Mouse (Mus musculus) megakaryocyte-erythroid progenitor cell, adult 5-6 weeks (primary cell): ENCODE measurements around the gene Ptch2. TPM values are rescaled to one million over a fixed set of nuclear protein-coding genes. Genes with fewer than 3 reads are reported as not detected.

ENCODE experiments used
- ATAC-seq: replicated peaks from 2 replicates; pipeline ENCODE4 v1.8.0; 2016; ENCODE audit warnings: mild to moderate bottlenecking, inconsistent platforms; ENCODE audit not compliant: severe bottlenecking, poor library complexity, low FRiP score, low TSS enrichment
- total RNA-seq, 2 experiments: library from RNA; stranded (forward) in 1 of 2; stranded (reverse) in 1 of 2; fragments of 200-1000, 215-1000 nt in 1 of 2; fragments of >200 nt in 1 of 2; fragmentation: Nextera tagmentation in 1 of 2; gene quantifications; 2 replicates each; pipeline ENCODE4 v1.2.3; 2014 to 2017

Gene Ptch2
- total RNA-seq, 2 experiments from 2014 or later, result not detected

- no peak for ATAC-seq
Measured at GRCm38 (mm10) chr4:117125348-117125909, 29.6 kb downstream of the Ptch2 start, which contains the start of gene Btbd19. Btbd19 (minus strand) TSS chr4:117125725.

GRCm38 (mm10) chr4:117125910-117126674 is 30.2 kb downstream of the Ptch2 start:
- ATAC-seq, result no peak

- no peak for ATAC-seq
Measured at GRCm38 (mm10) chr4:117126675-117127290, 30.9 kb downstream of the Ptch2 start, which contains the start of gene Tctex1d4. Tctex1d4 (plus strand) TSS chr4:117126794.

- ATAC-seq, result no peak
Measured at GRCm38 (mm10) chr4:117127991-117128686, 32.3 kb downstream of the Ptch2 start.

- no peak for ATAC-seq
Measured at GRCm38 (mm10) chr4:117130790-117131189, 34.9 kb downstream of the Ptch2 start.

- ATAC-seq, result no peak
Measured at GRCm38 (mm10) chr4:117131198-117131597, 35.3 kb downstream of the Ptch2 start.

GRCm38 (mm10) chr4:117131890-117132793 is 36.3 kb downstream of the Ptch2 start:
- ATAC-seq, result no peak

- ATAC-seq, result no peak
Measured at GRCm38 (mm10) chr4:117132794-117133143, 36.9 kb downstream of the Ptch2 start.

- no peak for ATAC-seq
Measured at GRCm38 (mm10) chr4:117133366-117133796, 37.5 kb downstream of the Ptch2 start.

GRCm38 (mm10) chr4:117133817-117134600 is 38.1 kb downstream of the Ptch2 start, which contains the start of gene Plk3:
Plk3 (minus strand) TSS chr4:117133963.
- peak; percentile 93 for ATAC-seq

GRCm38 (mm10) chr4:117134601-117134995 is 38.7 kb downstream of the Ptch2 start:
- no peak for ATAC-seq

GRCm38 (mm10) chr4:117136034-117136433 is 40.2 kb downstream of the Ptch2 start:
- no peak for ATAC-seq

GRCm38 (mm10) chr4:117138295-117139216 is 42.7 kb downstream of the Ptch2 start:
- ATAC-seq, result no peak

GRCm38 (mm10) chr4:117139217-117139612 is 43.3 kb downstream of the Ptch2 start:
- ATAC-seq, result 0 out of 2 replicates have a peak, but pooled peaks have one; percentile 41

- no peak for ATAC-seq
Measured at GRCm38 (mm10) chr4:117140613-117141012, 44.7 kb downstream of the Ptch2 start.

GRCm38 (mm10) chr4:117143023-117143422 is 47.1 kb downstream of the Ptch2 start:
- ATAC-seq, result no peak

- no peak for ATAC-seq
Measured at GRCm38 (mm10) chr4:117145248-117145647, 49.4 kb downstream of the Ptch2 start.
